ENCODE assay signal across 8 mouse cellular contexts in the genomic region with DNA sequence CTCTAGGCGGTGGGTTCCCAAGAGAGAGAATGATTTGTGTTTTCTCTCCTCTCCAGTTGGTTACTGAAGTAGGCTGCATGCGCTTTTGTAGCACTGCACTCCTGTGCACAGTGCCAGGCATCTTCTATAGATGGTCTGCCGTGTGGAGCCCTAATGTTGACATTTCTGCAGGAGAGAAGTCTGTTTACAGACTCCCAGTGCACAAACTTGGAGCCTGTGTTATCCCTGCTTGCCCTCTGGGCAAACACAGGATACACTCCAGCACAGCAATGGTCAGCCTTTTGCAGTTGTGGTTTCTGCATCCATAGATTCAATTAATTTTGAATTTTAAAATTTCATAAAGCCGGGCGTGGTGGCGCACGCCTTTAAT. TPM values are rescaled to one million over a fixed set of nuclear protein-coding genes. Genes with fewer than 3 reads are reported as not detected.
DNase-seq lines count a peak whose midpoint lies in the region; ATAC-seq and TF ChIP-seq lines count a peak whose summit lies in the region.

No protein-coding gene starts in this region.

- H3K27ac ChIP-seq in layer of hippocampus, adult 2 months = peak overlapping the region; percentile 93
- peak overlapping the region; percentile 67 for H3K27ac ChIP-seq in embryonic facial prominence, embryonic 15.5 days (replicated peaks)
- no peak overlapping the region; the same call in 1 of the 2 replicates for H3K27ac ChIP-seq in intestine, postnatal 0 days (ENCODE audit: low read depth, low read length)
- peak overlapping the region; percentile 60; the same call in 1 of the 2 replicates for H3K27ac ChIP-seq in neural tube, embryonic 14.5 days (ENCODE audit: low read depth, low read length)

- H3K36me3 ChIP-seq in embryonic facial prominence, embryonic 15.5 days = no peaks in the 10 kb centered on the region
- H3K36me3 ChIP-seq in intestine, postnatal 0 days (ENCODE audit: control insufficient read depth, insufficient read depth) = no peaks in the 10 kb centered on the region
- H3K36me3 ChIP-seq in neural tube, embryonic 14.5 days (ENCODE audit: control insufficient read depth, insufficient read depth, low read length) = no peaks in the 10 kb centered on the region; the same call in 1 of the 2 replicates

- no peak for ATAC-seq in embryonic facial prominence, embryonic 15.5 days (ENCODE audit: insufficient number of reproducible peaks, low FRiP score, low TSS enrichment, low read depth)
- ATAC-seq in intestine, postnatal 0 days = no peak
- 0 out of 2 replicates have a peak, but pooled peaks have one; percentile 19 for ATAC-seq in neural tube, embryonic 14.5 days (ENCODE audit: low read depth)
- ATAC-seq in megakaryocyte-erythroid progenitor cell, adult 5-6 weeks (replicated peaks; ENCODE audit: low FRiP score, low TSS enrichment, poor library complexity, severe bottlenecking) = no peak

- no peak overlapping the region for H3K9ac ChIP-seq in embryonic facial prominence, embryonic 15.5 days
- no peak overlapping the region for H3K9ac ChIP-seq in intestine, postnatal 0 days (ENCODE audit: low read depth, low read length)
- H3K9ac ChIP-seq in neural tube, embryonic 14.5 days (replicated peaks; ENCODE audit: low read depth, low read length) = no peak overlapping the region

- TF ChIP-seq CTCF in layer of hippocampus, adult 2 months (conservative IDR thresholded peaks at IDR 0.05) = no peak
- TF ChIP-seq CTCF in intestine, postnatal 0 days (IDR thresholded peaks at IDR 0.05; ENCODE audit: low read depth) = no peak

- H3K4me1 ChIP-seq in embryonic facial prominence, embryonic 15.5 days = peaks cover 28% of the 10 kb centered on the region
- H3K4me1 ChIP-seq in intestine, postnatal 0 days (replicated peaks; ENCODE audit: control insufficient read depth, insufficient read depth, low read length) = peaks cover 7% of the 10 kb centered on the region; the same call in 1 of the 2 replicates
- H3K4me1 ChIP-seq in neural tube, embryonic 14.5 days (ENCODE audit: control insufficient read depth, insufficient read depth, low read length) = peaks cover 33% of the 10 kb centered on the region

- H3K27me3 ChIP-seq in embryonic facial prominence, embryonic 15.5 days = no peaks in the 10 kb centered on the region
- no peaks in the 10 kb centered on the region for H3K27me3 ChIP-seq in intestine, postnatal 0 days (replicated peaks; ENCODE audit: control insufficient read depth, insufficient read depth, low read length)
- no peaks in the 10 kb centered on the region for H3K27me3 ChIP-seq in neural tube, embryonic 14.5 days (ENCODE audit: control insufficient read depth, insufficient read depth, low read length)

- H3K4me2 ChIP-seq in embryonic facial prominence, embryonic 15.5 days (replicated peaks) = no peak overlapping the region
- 0 out of 2 replicates have a peak overlapping the region, but pooled peaks have one; percentile 54 for H3K4me2 ChIP-seq in intestine, postnatal 0 days (replicated peaks; ENCODE audit: low read depth)
- H3K4me2 ChIP-seq in neural tube, embryonic 14.5 days (ENCODE audit: low read depth, low read length) = no peak overlapping the region

- no peak for DNase-seq in layer of hippocampus, adult 2 months (ENCODE audit: low spot score in 2 of 2)
- DNase-seq in layer of hippocampus, adult 8-10 months (ENCODE audit: low spot score in 2 of 2) = no peak
- no peak for DNase-seq in natural killer cell, adult 2 months (ENCODE audit: low spot score in 2 of 2)
- DNase-seq in gastrocnemius, postnatal 25 days = no peak

- H3K9me3 ChIP-seq in embryonic facial prominence, embryonic 15.5 days (replicated peaks) = no peaks in the 10 kb centered on the region
- H3K9me3 ChIP-seq in intestine, postnatal 0 days (ENCODE audit: control insufficient read depth) = no peaks in the 10 kb centered on the region
- H3K9me3 ChIP-seq in neural tube, embryonic 14.5 days (ENCODE audit: control insufficient read depth, low read length) = no peaks in the 10 kb centered on the region

- peak overlapping the region; percentile 34; the same call in 1 of the 2 replicates for H3K4me3 ChIP-seq in layer of hippocampus, adult 2 months
- H3K4me3 ChIP-seq in embryonic facial prominence, embryonic 15.5 days (replicated peaks) = no peak overlapping the region
- no peak overlapping the region for H3K4me3 ChIP-seq in intestine, postnatal 0 days (ENCODE audit: low read depth, low read length)
- no peak overlapping the region for H3K4me3 ChIP-seq in neural tube, embryonic 14.5 days (ENCODE audit: low read depth, low read length)

- WGBS in embryonic facial prominence, embryonic 15.5 days = 64% methylated on average over 7 of the region's 7 CpGs
- 65% methylated on average over 7 of the region's 7 CpGs for WGBS in intestine, postnatal 0 days
- 60% methylated on average over 7 of the region's 7 CpGs for WGBS in neural tube, embryonic 14.5 days

RNA-seq across cellular contexts. Expression of gene Sort1, which starts 13.2 kb away (rescaled TPM):
- 100 to 1,000 TPM; 360 to 361 TPM for total RNA-seq in layer of hippocampus, adult 2 months (2021)
- total RNA-seq in layer of hippocampus, adult 8-10 months (2022) = 100 to 1,000 TPM; 329 to 381 (median 353) TPM
- 13.4 and 13.9 TPM in 2 replicates for polyA plus RNA-seq in embryonic facial prominence, embryonic 15.5 days (2015; fragmentation: Nextera tagmentation; extraction: Ambion mirVana)
- 4.6 and 5.2 TPM in 2 replicates for polyA plus RNA-seq in intestine, postnatal 0 days (2015; fragmentation: Nextera tagmentation; extraction: Ambion mirVana)
- polyA plus RNA-seq in neural tube, embryonic 14.5 days (2014; fragmentation: Nextera tagmentation; extraction: Ambion mirVana) = 19.4 and 26.7 TPM in 2 replicates
- total RNA-seq in megakaryocyte-erythroid progenitor cell, adult 5-6 weeks (2014; fragmentation: Nextera tagmentation) = 4.5 and 7.6 TPM in 2 replicates
- 5.8 and 7.7 TPM in 2 replicates for total RNA-seq in megakaryocyte-erythroid progenitor cell, adult 5-6 weeks (2017)
- total RNA-seq in gastrocnemius, postnatal 25 days (2021) = 10 to 100 TPM; 34.0 to 48.3 TPM

RNA-seq across cellular contexts. Expression of gene Psma5, which starts 40.3 kb away (rescaled TPM):
- 10 to 100 TPM; 68.2 to 76.8 TPM for total RNA-seq in layer of hippocampus, adult 2 months (2021)
- 10 to 100 TPM; 75.1 to 78.6 (median 77.7) TPM for total RNA-seq in layer of hippocampus, adult 8-10 months (2022)
- polyA plus RNA-seq in embryonic facial prominence, embryonic 15.5 days (2015; fragmentation: Nextera tagmentation; extraction: Ambion mirVana) = 263 and 265 TPM in 2 replicates
- 166 and 179 TPM in 2 replicates for polyA plus RNA-seq in intestine, postnatal 0 days (2015; fragmentation: Nextera tagmentation; extraction: Ambion mirVana)
- 243 TPM in 2 replicates for polyA plus RNA-seq in neural tube, embryonic 14.5 days (2014; fragmentation: Nextera tagmentation; extraction: Ambion mirVana)
- 223 and 248 TPM in 2 replicates for total RNA-seq in megakaryocyte-erythroid progenitor cell, adult 5-6 weeks (2014; fragmentation: Nextera tagmentation)
- total RNA-seq in megakaryocyte-erythroid progenitor cell, adult 5-6 weeks (2017) = 358 and 414 TPM in 2 replicates
- 10 to 100 TPM; 48.6 to 50.5 TPM for total RNA-seq in gastrocnemius, postnatal 25 days (2021)

Comparison
In these comparisons a context has a peak if more than half of its experiments do, and no peak if none do; other contexts are left out.
1. RNA of gene Sort1, which starts 13.2 kb away (total RNA-seq): 329 to 381 TPM in layer of hippocampus, adult 8-10 months and 360 to 361 TPM in layer of hippocampus, adult 2 months; 34.0 to 48.3 TPM in gastrocnemius, postnatal 25 days and 4.5 to 7.7 TPM in megakaryocyte-erythroid progenitor cell, adult 5-6 weeks; every median in the first group is over 4 times any median in the second.